Mouse (Mus musculus): ENCODE measurements around the gene Paqr8.

DNA sequence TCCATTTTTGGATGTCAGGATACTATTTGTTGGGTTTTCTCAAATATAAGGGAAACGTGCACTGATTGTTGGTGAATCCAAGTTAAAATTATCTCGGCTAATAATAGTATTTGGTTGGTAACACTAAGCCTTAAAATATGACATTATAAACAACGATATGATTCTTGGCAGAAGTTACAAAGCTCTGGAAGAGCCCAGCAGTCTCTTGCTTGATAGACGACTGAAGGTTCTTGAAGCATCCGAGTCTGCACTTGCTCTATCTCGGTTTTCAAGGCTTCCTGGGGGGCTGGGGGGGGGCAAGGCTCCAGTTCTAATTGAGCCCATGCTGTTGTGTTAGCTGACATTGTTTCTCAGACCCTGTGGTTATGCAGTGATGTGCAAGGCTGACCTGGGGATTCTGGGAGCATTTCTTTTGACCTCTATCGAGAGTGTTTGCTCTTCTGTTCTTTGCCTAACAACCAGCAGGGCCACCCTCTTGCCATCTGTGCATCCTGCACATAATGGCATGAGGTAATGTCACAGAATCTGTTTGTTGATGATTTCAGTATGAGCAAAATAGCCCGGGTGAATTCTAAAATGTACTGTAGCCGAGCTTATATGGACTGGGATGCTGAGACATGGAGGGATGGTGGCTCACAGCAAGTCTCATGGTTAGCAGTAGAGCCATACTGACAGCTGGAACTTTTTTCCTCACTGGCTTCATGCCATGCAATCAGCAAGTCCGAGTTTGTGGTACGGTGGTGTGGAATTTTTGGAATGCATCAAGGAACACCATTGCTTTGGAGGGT, 32.4 kb downstream of the Paqr8 start:
- no peak for TF ChIP-seq CTCF (IDR thresholded peaks at IDR 0.05; ENCODE audit: insufficient read depth, low read length)
- TF ChIP-seq POLR2A (IDR thresholded peaks at IDR 0.05; ENCODE audit: borderline replicate concordance, extremely low read depth, low read depth, low read length), result no peak

Measured in lung, adult 2 months (tissue).